Mouse (Mus musculus) liver, adult 2 months (tissue): ENCODE measurements at regions not wholly inside any gene's neighbourhood (a gene's known extent, or its start where the extent isn't known, plus 50 kb on each side); places are given as distances from the start of the nearest gene placed in this dataset.

Source experiments
- CTCF ChIP-seq: fragments of 200-500 bp; IDR thresholded peaks from 2 replicates; pipeline ENCODE4 v1.5.1; 2011; ENCODE audit warnings: low read depth, low read length, control low read depth
- POLR2A ChIP-seq: fragments of 200-500 bp; IDR thresholded peaks from 2 replicates; pipeline ENCODE4 v1.6.1; 2011; ENCODE audit warnings: low read length, control low read depth; ENCODE audit not compliant: insufficient read depth; ENCODE audit errors: extremely low read depth

DNA sequence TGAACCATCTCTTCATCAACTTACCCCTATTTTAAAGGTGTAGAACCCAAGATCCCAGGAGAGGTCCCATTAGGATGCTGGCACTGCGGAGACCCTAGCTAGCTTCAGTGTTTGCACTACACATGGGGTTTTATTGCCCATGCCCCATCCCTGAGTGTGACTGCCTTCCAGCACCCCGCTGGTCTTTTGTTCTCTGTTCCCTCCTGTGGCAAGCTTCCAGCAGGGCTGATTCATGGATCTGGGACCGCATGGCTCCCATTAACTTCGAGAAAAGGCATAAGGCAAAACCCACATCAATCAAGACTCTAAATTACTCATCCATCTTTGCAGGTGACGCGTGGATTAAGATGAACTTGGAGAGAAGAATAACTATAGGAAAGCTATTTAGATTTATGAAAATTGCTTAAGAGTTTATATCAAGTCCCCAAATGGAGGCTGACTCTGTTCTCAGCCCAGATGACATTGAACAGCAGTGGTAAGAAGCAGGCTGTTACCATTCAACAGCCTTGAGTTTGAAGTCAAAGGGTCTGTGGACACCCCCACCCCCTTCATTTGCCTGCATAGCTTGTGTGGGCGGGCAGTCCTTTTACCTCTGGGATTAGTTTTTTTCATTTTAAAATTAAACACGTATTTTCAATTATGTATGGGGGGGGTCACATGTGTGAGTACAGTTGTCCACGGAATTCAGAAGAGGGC, 141.7 kb upstream of the Zfp618 start:
- TF ChIP-seq CTCF (no peak), POLR2A (no peak)
